Mouse (Mus musculus): ENCODE measurements around the gene Nkx6-2. TPM values are rescaled to one million over a fixed set of nuclear protein-coding genes. Genes with fewer than 3 reads are reported as not detected.

Nkx6-2 gene
- total RNA-seq, 2 experiments from 2014 or later, result not detected

GRCm38 (mm10) chr7:139530591-139531427, 51.8 kb downstream of the Nkx6-2 start:
- intact Hi-C loops (cut with DNase I), result no loop called here
- DNase-seq, result no peak

Other genes with a start within 250 kb of the Nkx6-2 start
- gene Inpp5a, start 193.7 kb downstream of the Nkx6-2 start, total RNA-seq (2021), result 100 to 1,000 TPM; 273 to 286 TPM
- gene Cfap46, start 101.0 kb upstream of the Nkx6-2 start, total RNA-seq (2021), result under 1 TPM in 1 of 2 experiments, not detected in 1; 0.17 TPM